Mouse (Mus musculus) CH12.LX (cell line): Measurements from ENCODE around the gene Slc27a4.

Experiments used
- BHLHE40 ChIP-seq: IDR thresholded peaks from 2 replicates; pipeline ENCODE4 v1.6.1; 2011; ENCODE audit warnings: mild to moderate bottlenecking, low read depth, low read length, improper control_type of control experiment
- CHD1 ChIP-seq: IDR thresholded peaks from 2 replicates; pipeline ENCODE4 v1.6.1; 2012; ENCODE audit warnings: low read depth, low read length, improper control_type of control experiment, inconsistent platforms
- CHD2 ChIP-seq: IDR thresholded peaks from 2 replicates; pipeline ENCODE4 v1.6.1; 2011; ENCODE audit warnings: low read length, improper control_type of control experiment
- CTCF ChIP-seq, 2 experiments: IDR thresholded peaks in 1 of 2; conservative IDR thresholded peaks in 1 of 2; 2 replicates each; pipeline ENCODE4 v1.5.1; 2011 to 2012; ENCODE audit warnings: low read depth in 2 of 2, low read length in 2 of 2, improper control_type of control experiment in 1 of 2, inconsistent platforms in 1 of 2, mild to moderate bottlenecking in 1 of 2, moderate library complexity in 1 of 2
- EP300 ChIP-seq: IDR thresholded peaks from 2 replicates; pipeline ENCODE4 v1.6.1; 2011; ENCODE audit warnings: low read length, improper control_type of control experiment
- MAFK ChIP-seq: IDR thresholded peaks from 2 replicates; pipeline ENCODE4 v1.6.1; 2011; ENCODE audit warnings: low read length, improper control_type of control experiment; ENCODE audit not compliant: insufficient replicate concordance
- MAX ChIP-seq: IDR thresholded peaks from 2 replicates; pipeline ENCODE4 v1.6.1; 2011; ENCODE audit warnings: low read length, improper control_type of control experiment
- MAZ ChIP-seq: IDR thresholded peaks from 2 replicates; pipeline ENCODE4 v1.6.1; 2012; ENCODE audit warnings: low read depth, mild to moderate bottlenecking, inconsistent platforms, low read length, improper control_type of control experiment, moderate library complexity
- POLR2A ChIP-seq: IDR thresholded peaks from 2 replicates; pipeline ENCODE4 v1.6.1; 2011; ENCODE audit warnings: low read depth, mild to moderate bottlenecking, improper control_type of control experiment, low read length
- POLR2AphosphoS2 ChIP-seq: IDR thresholded peaks from 2 replicates; pipeline ENCODE4 v1.6.1; 2011; ENCODE audit warnings: low read depth, low read length, improper control_type of control experiment
- RCOR1 ChIP-seq: conservative IDR thresholded peaks from 2 replicates; pipeline ENCODE4 v1.6.1; 2012; ENCODE audit warnings: low read depth, mild to moderate bottlenecking, inconsistent platforms, low read length, improper control_type of control experiment
- ZC3H11A ChIP-seq: IDR thresholded peaks from 2 replicates; pipeline ENCODE4 v1.6.1; 2012; ENCODE audit warnings: low read depth, mild to moderate bottlenecking, inconsistent platforms, low read length, improper control_type of control experiment
- ZKSCAN1 ChIP-seq: IDR thresholded peaks from 2 replicates; pipeline ENCODE4 v1.6.1; 2012; ENCODE audit warnings: low read depth, inconsistent platforms, low read length, improper control_type of control experiment, borderline replicate concordance
- ZNF384 ChIP-seq: IDR thresholded peaks from 2 replicates; pipeline ENCODE4 v1.6.1; 2012; ENCODE audit warnings: low read depth, low read length, improper control_type of control experiment, inconsistent platforms

- TF ChIP-seq ZC3H11A = no peak
- no peak for TF ChIP-seq EP300
- no peak for TF ChIP-seq POLR2AphosphoS2
- TF ChIP-seq CTCF (conservative IDR thresholded peaks at IDR 0.05 in 1 of 2, IDR thresholded peaks at IDR 0.05 in 1 of 2; ENCODE audit: low read depth in 2 of 2, low read length in 2 of 2) = no peak
- no peak for TF ChIP-seq POLR2A
- TF ChIP-seq BHLHE40 = no peak
- no peak for TF ChIP-seq ZKSCAN1
- no peak for TF ChIP-seq MAX
- no peak for TF ChIP-seq CHD1
- no peak for TF ChIP-seq MAFK
- no peak for TF ChIP-seq MAZ
- no peak for TF ChIP-seq RCOR1
- TF ChIP-seq ZNF384 = no peak
- TF ChIP-seq CHD2 = no peak
Measured at GRCm38 (mm10) chr2:29755693-29756092, 46.7 kb upstream of the Slc27a4 start.
